In the genomic region with DNA sequence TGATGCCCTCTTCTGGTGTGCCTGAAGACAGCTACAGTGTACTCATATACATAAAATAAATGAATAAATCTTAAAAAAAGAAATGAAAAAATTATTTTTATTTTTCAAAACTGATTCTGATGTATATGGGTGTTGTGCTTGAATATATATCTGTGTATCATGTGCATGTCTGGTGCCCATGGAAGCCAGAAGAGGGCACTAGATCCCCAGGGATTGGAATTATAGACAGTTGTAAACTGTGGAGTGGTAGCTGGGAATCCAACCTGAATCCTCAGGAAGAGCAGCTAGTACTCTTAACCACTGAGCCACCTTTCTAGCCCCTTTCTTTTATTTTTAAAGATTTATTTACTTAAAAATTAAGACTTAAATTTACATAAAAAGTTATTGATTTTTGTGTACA, we compare ENCODE assay signal across 16 mouse cellular contexts. TPM values are rescaled to one million over a fixed set of nuclear protein-coding genes. Genes with fewer than 3 reads are reported as not detected.
DNase-seq lines count a peak whose midpoint lies in the region; TF ChIP-seq lines count a peak whose summit lies in the region.
"Had no signal": no experiment of that assay in that cellular context is flagged by ENCODE, and none has a peak within 500 bp of the region (broad histone marks: within the 10 kb centered on the region; RNA-seq: fewer than 3 reads in every experiment).

No protein-coding gene starts in this region.

- TF ChIP-seq CTCF in left cerebral cortex, adult 2 months (IDR thresholded peaks at IDR 0.05): peak; percentile 23; the same call in 1 of the 2 replicates

- intact Hi-C loops in left cerebral cortex, adult 2 months (cut with DNase I): no loop called here
- intact Hi-C loops in gastrocnemius, postnatal 36 days (cut with DNase I): no loop called here

- no peak overlapping the region for H3K27ac ChIP-seq in left cerebral cortex, adult 2 months
- H3K27ac ChIP-seq: embryonic facial prominence, embryonic 12.5 days; heart, embryonic 13.5 days; hindbrain, embryonic 13.5 days; intestine, embryonic 15.5 days had no signal

- DNase-seq in left cerebral cortex, adult 2 months (ENCODE audit: extremely low spot score in 1 of 2, low spot score in 2 of 2): no peak
- DNase-seq in left cerebral cortex, adult 8-10 months (ENCODE audit: low spot score in 2 of 2): no peak
- peak; percentile 36 for DNase-seq in ES-CJ7 (ENCODE audit: low read depth, low spot score)
- peak; percentile 71 for DNase-seq in R1 (ENCODE audit: low read depth, low spot score)
- no peak for DNase-seq in MN1 (ENCODE audit: low spot score)
- no peak for DNase-seq in gastrocnemius, postnatal 36 days
- DNase-seq: adrenal gland, postnatal 10 days; cerebellum, adult 11 months; cerebellum, adult 8-10 months; cerebellum, postnatal 14 days; gastrocnemius, postnatal 14 days; heart, postnatal 4 days had no signal

- H3K4me3 ChIP-seq in left cerebral cortex, adult 2 months: no peak overlapping the region
- H3K4me3 ChIP-seq: embryonic facial prominence, embryonic 12.5 days; heart, embryonic 13.5 days; hindbrain, embryonic 13.5 days; intestine, embryonic 15.5 days had no signal

RNA-seq across cellular contexts. Expression of a gene that starts 9.9 kb away (rescaled TPM):
- 100 to 1,000 TPM; 291 to 320 TPM for total RNA-seq in left cerebral cortex, adult 2 months (2021)
- 100 to 1,000 TPM; 274 to 346 (median 317) TPM for total RNA-seq in left cerebral cortex, adult 8-10 months (2022)
- total RNA-seq in gastrocnemius, postnatal 36 days (2021): under 1 TPM; 0.22 to 0.31 TPM

Comparison
In these comparisons a context has a peak if more than half of its experiments do, and no peak if none do; other contexts are left out.
1. DNase-seq: peak in ES-CJ7 (single experiment) and R1 (single experiment); none in left cerebral cortex, adult 2 months (0 of 2), left cerebral cortex, adult 8-10 months (0 of 2), MN1 (single experiment) and gastrocnemius, postnatal 36 days (0 of 2).
2. RNA of a gene that starts 9.9 kb away (total RNA-seq): 274 to 346 TPM in left cerebral cortex, adult 8-10 months and 291 to 320 TPM in left cerebral cortex, adult 2 months; 0.22 to 0.31 TPM in gastrocnemius, postnatal 36 days; every median in the first group is over 100 times any median in the second.